Comparison of ENCODE assay signal across 27 mouse cellular contexts in genomic region chr12:26206751-26207150, GRCm38 (mm10).
DNase-seq lines count a peak whose midpoint lies in the region; ATAC-seq and TF ChIP-seq lines count a peak whose summit lies in the region.
"Had no signal": no experiment of that assay in that cellular context is flagged by ENCODE, and none has a peak within 500 bp of the region (broad histone marks: within the 10 kb centered on the region; RNA-seq: fewer than 3 reads in every experiment).

No protein-coding gene starts in this region.

- H3K36me3 ChIP-seq in CH12.LX (replicated peaks in 1 of 2; ENCODE audit: control insufficient read depth in 1 of 2, insufficient read depth in 1 of 2, low read length in 1 of 2), result no peaks in the 10 kb centered on the region
- no peaks in the 10 kb centered on the region for H3K36me3 ChIP-seq in forebrain, embryonic 10.5 days (replicated peaks)
- H3K36me3 ChIP-seq: embryonic facial prominence, embryonic 12.5 days; forebrain, embryonic 15.5 days; G1E; heart, embryonic 13.5 days; hindbrain, embryonic 12.5 days; kidney, embryonic 15.5 days; liver, embryonic 12.5 days; neural tube, embryonic 12.5 days had no signal

- no peak for TF ChIP-seq CTCF in CH12.LX (conservative IDR thresholded peaks at IDR 0.05 in 1 of 2, IDR thresholded peaks at IDR 0.05 in 1 of 2; ENCODE audit: low read depth in 2 of 2, low read length in 2 of 2)

- H3K4me2 ChIP-seq in CH12.LX (ENCODE audit: insufficient read depth, low read depth, poor library complexity, severe bottlenecking), result no peak overlapping the region
- H3K4me2 ChIP-seq: embryonic facial prominence, embryonic 12.5 days; forebrain, embryonic 15.5 days; heart, embryonic 13.5 days; hindbrain, embryonic 12.5 days; kidney, embryonic 15.5 days; liver, embryonic 12.5 days; midbrain, embryonic 11.5 days; neural tube, embryonic 12.5 days had no signal

- in situ Hi-C loops in CH12.LX (cut with MboI; ENCODE audit: low pct_ligation_motif_present, low pct_unique_long_range_greater_than_20kb, low sequenced_read_pairs), result no loop called here

- H3K4me3 ChIP-seq in CH12.LX (replicated peaks in 1 of 3; ENCODE audit: low read depth in 2 of 3, low read length in 2 of 3, poor library complexity in 1 of 3), result no peak overlapping the region
- H3K4me3 ChIP-seq in forebrain, embryonic 10.5 days, result no peak overlapping the region
- H3K4me3 ChIP-seq: embryonic facial prominence, embryonic 12.5 days; forebrain, embryonic 15.5 days; heart, embryonic 13.5 days; hindbrain, embryonic 12.5 days; kidney, embryonic 15.5 days; layer of hippocampus, adult 2 months; liver, embryonic 12.5 days; myocyte; neural tube, embryonic 12.5 days had no signal

- 88% methylated on average over 4 of the region's 4 CpGs for WGBS in forebrain, embryonic 10.5 days

- no peak overlapping the region for H3K27ac ChIP-seq in CH12.LX (ENCODE audit: insufficient read depth, low read depth)
- no peak overlapping the region for H3K27ac ChIP-seq in forebrain, embryonic 10.5 days
- H3K27ac ChIP-seq: embryonic facial prominence, embryonic 12.5 days; forebrain, embryonic 15.5 days; heart, embryonic 13.5 days; hindbrain, embryonic 12.5 days; kidney, embryonic 15.5 days; layer of hippocampus, adult 2 months; liver, embryonic 12.5 days; neural tube, embryonic 12.5 days had no signal

- H3K79me2 ChIP-seq in CH12.LX (replicated peaks; ENCODE audit: control insufficient read depth, extremely low read depth, insufficient read depth, poor library complexity, severe bottlenecking), result no peaks in the 10 kb centered on the region

- no peak overlapping the region for H3K9ac ChIP-seq in CH12.LX (ENCODE audit: insufficient read depth, low read depth)
- H3K9ac ChIP-seq: embryonic facial prominence, embryonic 12.5 days; forebrain, embryonic 15.5 days; heart, embryonic 13.5 days; hindbrain, embryonic 12.5 days; kidney, embryonic 15.5 days; liver, embryonic 12.5 days; liver, postnatal 0 days; neural tube, embryonic 12.5 days had no signal

- TF ChIP-seq EP300 in CH12.LX (IDR thresholded peaks at IDR 0.05; ENCODE audit: low read length), result peak; percentile 56

- no peak for TF ChIP-seq POLR2A in CH12.LX (IDR thresholded peaks at IDR 0.05; ENCODE audit: low read depth, low read length)

- peak; percentile 86 for ATAC-seq in megakaryocyte, adult 5-6 weeks (ENCODE audit: poor library complexity, severe bottlenecking)
- ATAC-seq: forebrain, embryonic 15.5 days; intestine, postnatal 0 days; liver, embryonic 12.5 days; liver, postnatal 0 days; lung, postnatal 0 days had no signal

- no peak for TF ChIP-seq RAD21 in CH12.LX (IDR thresholded peaks at IDR 0.05; ENCODE audit: low read depth, low read length)

- dilution Hi-C loops in CH12.LX (cut with MboI; ENCODE audit: extremely low pct_ligation_motif_present, extremely low pct_unique_long_range_greater_than_20kb, low sequenced_read_pairs), result no loop called here

- no peaks in the 10 kb centered on the region for H3K27me3 ChIP-seq in CH12.LX (replicated peaks)
- H3K27me3 ChIP-seq in forebrain, embryonic 10.5 days (ENCODE audit: poor library complexity, severe bottlenecking), result 0 out of 2 replicates have a peak, but pooled peaks cover 4% of the 10 kb centered on the region
- H3K27me3 ChIP-seq: embryonic facial prominence, embryonic 12.5 days; forebrain, embryonic 15.5 days; hindbrain, embryonic 12.5 days; kidney, embryonic 15.5 days; liver, embryonic 12.5 days; neural tube, embryonic 12.5 days had no signal

- H3K9me3 ChIP-seq in CH12.LX (replicated peaks; ENCODE audit: low read length), result no peaks in the 10 kb centered on the region
- no peaks in the 10 kb centered on the region for H3K9me3 ChIP-seq in forebrain, embryonic 10.5 days
- H3K9me3 ChIP-seq: embryonic facial prominence, embryonic 12.5 days; forebrain, embryonic 15.5 days; heart, embryonic 13.5 days; hindbrain, embryonic 12.5 days; kidney, embryonic 15.5 days; liver, embryonic 12.5 days; neural tube, embryonic 12.5 days had no signal

- DNase-seq in 416B (ENCODE audit: low read depth), result peak; percentile 8
- DNase-seq in CH12.LX (ENCODE audit: extremely low read depth), result peak; percentile 82
- DNase-seq in cerebellum, postnatal 14 days, result peak; percentile 57 to 71
- DNase-seq in thymus, postnatal 4 days, result no peak
- no peak for DNase-seq in forebrain, embryonic 10.5 days (ENCODE audit: extremely low spot score, low spot score)
- no peak for DNase-seq in frontal cortex, postnatal 10 days (ENCODE audit: low spot score in 2 of 2)
- no peak for DNase-seq in adrenal gland, adult (ENCODE audit: inconsistent age in 2 of 2, low spot score in 1 of 2)
- DNase-seq: adrenal gland, postnatal 10 days; embryo, embryonic 11 days; kidney, postnatal 36 days; liver, postnatal 0 days; lung, postnatal 4 days; right cerebral cortex, postnatal 4 days had no signal

- peaks cover 3 to 10% of the 10 kb centered on the region in 2 experiments; a peak in 3 of 4 replicates for H3K4me1 ChIP-seq in CH12.LX (ENCODE audit: control insufficient read depth in 1 of 2, insufficient read depth in 2 of 2)
- H3K4me1 ChIP-seq in forebrain, embryonic 10.5 days, result peaks cover 15% of the 10 kb centered on the region
- H3K4me1 ChIP-seq: liver, embryonic 12.5 days; neural tube, embryonic 12.5 days had no signal

TF ChIP-seq in CH12.LX, 34 proteins besides CTCF, POLR2A, EP300 and RAD21:
- TF ChIP-seq MAFK (IDR thresholded peaks at IDR 0.05; ENCODE audit: insufficient replicate concordance, low read length) (0 out of 2 replicates have a peak, but pooled peaks have one; percentile 47), USF2 (conservative IDR thresholded peaks at IDR 0.05; ENCODE audit: low read depth, low read length) (no peak), TCF12 (IDR thresholded peaks at IDR 0.05; ENCODE audit: low read depth, low read length) (no peak), RCOR1 (conservative IDR thresholded peaks at IDR 0.05; ENCODE audit: low read depth, low read length) (no peak), BHLHE40 (IDR thresholded peaks at IDR 0.05; ENCODE audit: low read depth, low read length) (peak; percentile 83), ETS1 (conservative IDR thresholded peaks at IDR 0.05; ENCODE audit: low read depth, low read length) (peak; percentile 95), USF1 (IDR thresholded peaks at IDR 0.05; ENCODE audit: low read depth, low read length) (no peak), ZNF384 (IDR thresholded peaks at IDR 0.05; ENCODE audit: low read depth, low read length) (no peak), SMC3 (IDR thresholded peaks at IDR 0.05; ENCODE audit: low read depth, low read length) (no peak), PAX5 (IDR thresholded peaks at IDR 0.05; ENCODE audit: low read length) (no peak), JUN (IDR thresholded peaks at IDR 0.05; ENCODE audit: insufficient read depth, low read depth, low read length) (no peak)

Comparison
In these comparisons a context has a peak if more than half of its experiments do, and no peak if none do; other contexts are left out.
1. DNase-seq: peak in 416B (single experiment), CH12.LX (single experiment) and cerebellum, postnatal 14 days (2 of 2); none in thymus, postnatal 4 days (single experiment), forebrain, embryonic 10.5 days (single experiment), frontal cortex, postnatal 10 days (0 of 2) and adrenal gland, adult (0 of 2).